Mouse (Mus musculus) cerebellum, adult 2 months (tissue): Measurements from ENCODE around the gene Mllt10.

ENCODE experiments used
- CTCF ChIP-seq: fragments of 200-500 bp; IDR thresholded peaks from 2 replicates; pipeline ENCODE4 v1.5.1; 2011; ENCODE audit warnings: low read depth, mild to moderate bottlenecking, control low read depth, low read length, moderate library complexity, borderline replicate concordance; ENCODE audit not compliant: insufficient read depth
- POLR2A ChIP-seq: fragments of 200-500 bp; IDR thresholded peaks from 2 replicates; pipeline ENCODE4 v1.6.1; 2011; ENCODE audit warnings: low read length, control low read depth, borderline replicate concordance; ENCODE audit not compliant: insufficient read depth

- TF ChIP-seq CTCF (no peak), POLR2A (no peak)
Measured at GRCm38 (mm10) chr2:18011226-18011625, 43.8 kb upstream of the Mllt10 start.
